Mouse (Mus musculus): ENCODE measurements around the gene Ak1.

Ak1 gene

GRCm38 (mm10) chr2:32599409-32599808, 22.1 kb upstream of the Ak1 start, which contains the start of gene St6galnac6:
TSS of gene St6galnac6 (plus strand) at chr2:32599709.
- DNase-seq (ENCODE audit: low read depth in 1 of 2, low spot score in 2 of 2): no peak

DNA sequence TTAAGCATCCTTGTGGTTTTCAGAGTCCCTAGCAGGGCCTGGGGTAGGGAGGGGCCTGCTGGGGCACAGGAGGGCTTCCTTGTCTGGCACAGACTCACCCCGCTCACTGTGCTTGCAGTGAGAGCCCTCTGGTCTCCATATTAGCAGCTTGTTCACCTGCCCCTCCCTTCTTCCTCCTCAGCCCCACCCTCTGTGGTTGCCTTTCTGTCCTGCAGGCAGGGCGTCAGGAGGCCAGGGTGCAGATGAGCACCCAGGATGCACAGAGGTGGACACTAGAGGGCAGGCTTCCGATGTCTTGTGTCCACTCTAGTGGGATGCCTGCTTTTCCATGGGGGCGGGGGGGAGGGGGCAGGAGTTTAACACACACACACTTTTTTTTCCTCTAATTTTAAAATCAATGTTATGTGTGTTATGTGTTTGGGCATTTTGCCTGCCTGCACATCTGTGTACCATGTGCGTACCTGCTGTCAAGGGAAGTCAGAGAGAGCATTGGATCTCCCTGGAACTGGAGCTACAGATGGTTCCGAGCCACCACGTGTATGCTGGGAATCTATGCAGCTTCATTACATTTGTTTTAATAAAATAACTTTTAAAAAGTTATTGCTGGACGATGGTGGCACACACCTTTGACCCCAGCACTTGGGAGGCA, 20.0 kb upstream of the Ak1 start:
- DNase-seq (ENCODE audit: low read depth in 1 of 2, low spot score in 2 of 2): peak in 1 of 2 experiments; percentile 24

GRCm38 (mm10) chr2:32602600-32603054, 18.9 kb upstream of the Ak1 start:
- DNase-seq (ENCODE audit: low read depth in 1 of 2, low spot score in 2 of 2): peak in 1 of 2 experiments; percentile 81

GRCm38 (mm10) chr2:32604631-32605030, 16.9 kb upstream of the Ak1 start:
- DNase-seq (ENCODE audit: low read depth in 1 of 2, low spot score in 2 of 2): no peak

GRCm38 (mm10) chr2:32606161-32607142, 15.1 kb upstream of the Ak1 start:
- peak; percentile 61 to 78 for DNase-seq (ENCODE audit: low read depth in 1 of 2, low spot score in 2 of 2)

- DNase-seq (ENCODE audit: low read depth in 1 of 2, low spot score in 2 of 2): peak in 1 of 2 experiments; percentile 74
Observed at GRCm38 (mm10) chr2:32607262-32607947, 14.2 kb upstream of the Ak1 start.

- DNase-seq (ENCODE audit: low read depth in 1 of 2, low spot score in 2 of 2): peak; percentile 80 to 84
Observed at GRCm38 (mm10) chr2:32608141-32608777, 13.3 kb upstream of the Ak1 start.

- no peak for DNase-seq (ENCODE audit: low read depth in 1 of 2, low spot score in 2 of 2)
Observed at GRCm38 (mm10) chr2:32608778-32609435, 12.7 kb upstream of the Ak1 start.

DNA sequence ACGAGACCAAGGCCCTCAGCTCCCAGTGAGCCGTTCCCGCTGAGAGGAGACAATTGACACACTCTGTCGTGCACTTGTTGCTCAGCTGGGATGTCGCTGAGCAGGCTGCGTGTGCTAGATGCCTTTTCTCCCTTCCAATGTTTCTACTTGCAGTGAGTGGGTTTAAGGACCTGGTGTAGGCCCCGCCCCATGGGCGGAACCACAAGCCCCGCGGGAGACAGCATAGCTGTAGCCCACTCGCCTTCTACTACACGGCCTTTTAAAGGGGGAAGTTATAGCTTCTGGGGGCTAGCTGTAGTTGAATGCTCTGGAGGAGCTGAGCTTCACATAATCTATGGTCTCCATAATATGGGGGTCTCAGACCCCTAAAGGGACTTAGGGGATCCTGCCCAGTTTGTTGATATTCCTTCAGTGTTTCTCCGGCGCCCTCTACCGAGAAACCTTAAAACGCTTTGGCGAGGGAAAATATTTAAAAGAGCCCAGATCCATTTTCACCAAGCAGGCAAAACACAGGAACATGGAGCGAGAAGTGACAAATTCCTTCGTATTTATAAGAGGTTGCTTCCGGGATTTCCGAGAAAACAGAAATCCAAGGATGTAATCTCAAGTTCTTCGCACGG, 10.8 kb upstream of the Ak1 start:
- DNase-seq (ENCODE audit: low read depth in 1 of 2, low spot score in 2 of 2): no peak

DNA sequence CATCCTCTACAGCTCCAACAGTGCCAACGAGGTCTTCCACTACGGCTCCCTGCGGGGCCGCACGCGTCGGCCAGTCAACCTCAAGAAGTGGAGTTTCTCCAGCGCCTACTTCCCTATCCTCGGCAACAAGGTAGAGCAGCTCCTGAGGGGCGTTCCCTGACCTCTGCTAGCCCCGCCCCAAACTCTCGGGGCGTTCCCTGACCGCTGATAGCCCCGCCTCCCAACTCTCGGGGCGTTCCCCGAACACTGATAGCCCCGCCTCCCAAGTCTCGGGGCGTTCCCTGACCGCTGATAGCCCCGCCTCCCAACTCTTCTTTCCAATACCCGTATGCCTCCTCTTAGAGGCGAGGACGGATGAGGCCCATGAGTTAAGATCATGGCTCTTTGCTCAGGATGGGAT, 9.3 kb upstream of the Ak1 start:
- DNase-seq (ENCODE audit: low read depth in 1 of 2, low spot score in 2 of 2): no peak

DNA sequence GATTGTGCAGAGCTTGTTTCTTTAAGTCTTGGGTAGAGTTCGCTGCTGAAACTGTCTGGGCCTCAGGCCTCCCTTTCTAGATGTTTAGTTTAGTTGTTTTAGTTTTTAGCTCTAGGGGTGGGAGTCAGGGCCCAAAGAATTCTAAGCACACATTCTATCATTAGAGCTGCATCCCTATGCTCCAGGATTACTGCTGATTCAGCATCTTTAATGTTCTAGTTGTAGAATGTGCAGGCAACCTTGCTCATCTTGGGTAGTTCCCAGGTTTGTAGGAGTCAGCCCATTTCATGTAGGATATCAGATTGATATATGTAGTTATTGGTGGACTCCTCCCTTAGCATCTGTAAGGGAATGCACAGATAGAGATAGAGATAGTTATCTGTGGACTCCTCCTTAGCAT, 4.4 kb upstream of the Ak1 start:
- DNase-seq (ENCODE audit: low read depth in 1 of 2, low spot score in 2 of 2): no peak

DNA sequence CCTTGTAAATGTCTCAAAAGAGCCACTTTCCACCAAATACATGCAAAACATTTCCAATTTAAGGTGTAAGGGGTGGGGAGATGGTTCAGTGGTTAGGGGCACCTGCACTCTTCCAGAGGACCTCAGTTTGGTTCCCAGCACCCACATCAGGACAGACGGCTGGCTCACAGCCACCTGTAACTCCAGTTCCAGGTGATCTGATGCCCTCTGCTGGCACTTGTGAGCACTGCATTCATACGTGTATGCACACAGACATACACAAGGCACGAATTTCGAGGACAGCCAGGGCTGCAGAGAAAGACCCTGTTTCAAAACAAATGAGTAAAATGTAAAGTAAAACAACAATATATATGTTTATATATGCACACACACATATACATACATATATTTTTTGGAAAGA, 4.0 kb upstream of the Ak1 start:
- DNase-seq (ENCODE audit: low read depth in 1 of 2, low spot score in 2 of 2): no peak

DNA sequence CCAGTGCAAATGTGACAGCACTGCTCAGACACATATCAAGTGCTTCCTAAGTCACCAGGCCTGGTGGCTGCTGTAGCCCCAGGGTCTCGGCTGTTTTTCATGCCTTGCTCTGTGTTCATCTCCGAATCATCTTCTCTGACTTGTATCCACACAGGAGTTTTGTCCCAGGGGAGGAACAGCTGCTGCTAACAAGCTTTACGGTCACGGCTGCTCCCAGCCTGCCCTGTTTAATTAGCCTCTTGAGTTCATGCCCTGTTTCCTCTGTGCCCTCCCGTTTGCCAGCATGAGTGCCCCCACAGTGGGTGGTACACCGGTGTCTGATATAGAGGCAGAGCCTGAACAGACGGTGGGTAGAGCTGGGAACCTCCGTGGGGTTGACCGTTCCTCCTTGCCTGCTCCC, 3.5 kb upstream of the Ak1 start:
- no peak for DNase-seq (ENCODE audit: low read depth in 1 of 2, low spot score in 2 of 2)

DNA sequence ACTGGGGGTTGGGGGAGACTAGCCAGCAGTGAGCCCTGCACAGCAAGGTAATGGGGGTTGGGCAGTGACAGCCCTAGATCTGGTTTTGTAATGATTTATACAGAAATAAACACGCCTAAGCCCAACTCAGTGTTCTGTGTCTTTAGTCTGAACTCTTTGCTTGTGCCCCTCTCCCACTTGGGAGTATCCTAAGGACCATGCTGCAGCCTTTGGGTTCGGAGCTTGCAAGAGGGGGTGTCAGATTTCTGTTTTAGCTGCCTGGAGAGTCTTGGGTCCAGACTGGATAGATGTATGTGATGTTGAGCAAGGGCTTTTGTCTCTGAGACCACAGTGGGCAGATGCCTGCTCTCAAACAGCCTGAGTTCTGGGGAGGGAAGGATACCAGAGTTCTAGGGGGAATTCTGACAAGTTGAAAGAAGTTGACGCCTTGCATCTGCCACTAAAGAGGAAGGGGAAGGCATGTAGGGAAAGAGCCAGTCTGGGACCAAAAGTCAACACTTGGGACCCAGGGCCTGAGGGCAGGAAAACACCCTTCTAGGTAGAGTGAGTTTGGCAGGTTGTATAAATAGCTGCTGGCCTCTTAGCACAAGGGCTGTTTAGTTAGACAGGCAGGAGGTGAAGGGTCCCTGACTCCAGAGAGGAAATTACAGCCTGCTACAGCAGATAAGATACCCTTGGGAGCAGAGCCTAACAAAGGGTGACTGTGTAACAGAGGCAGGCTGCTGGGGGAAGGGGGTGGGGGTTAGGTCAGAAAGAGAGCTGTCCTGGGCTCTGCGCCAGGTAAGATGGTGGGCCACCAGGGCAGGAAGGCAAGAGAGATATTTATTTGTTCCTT, 659 bp upstream of the Ak1 start:
- no peak for DNase-seq (ENCODE audit: low read depth in 1 of 2, low spot score in 2 of 2)

GRCm38 (mm10) chr2:32624111-32624748, 2.7 kb downstream of the Ak1 start:
- no peak for DNase-seq (ENCODE audit: low read depth in 1 of 2, low spot score in 2 of 2)

- DNase-seq (ENCODE audit: low read depth in 1 of 2, low spot score in 2 of 2): no peak
Observed at GRCm38 (mm10) chr2:32625212-32625872, 3.8 kb downstream of the Ak1 start.

GRCm38 (mm10) chr2:32625873-32626694, 4.5 kb downstream of the Ak1 start:
- no peak for DNase-seq (ENCODE audit: low read depth in 1 of 2, low spot score in 2 of 2)
